Mouse (Mus musculus) ES-CJ7 (cell line): Measurements from ENCODE around the gene 4930452B06Rik.

ENCODE experiments used
- DNase-seq: peaks from one replicate; pipeline ENCODE4 v3.0.0; 2011; ENCODE audit warnings: low read depth, low spot score

4930452B06Rik gene

GRCm38 (mm10) chr14:8451117-8451516 is 214.9 kb downstream of the 4930452B06Rik start:
- DNase-seq, result no peak

- no peak for DNase-seq
These were observed 215.7 kb downstream of the 4930452B06Rik start for GRCm38 (mm10) chr14:8450342-8450741.

GRCm38 (mm10) chr14:8449299-8449698 is 216.7 kb downstream of the 4930452B06Rik start:
- DNase-seq, result no peak

- no peak for DNase-seq
These were observed 218.7 kb downstream of the 4930452B06Rik start for GRCm38 (mm10) chr14:8447352-8447751.

GRCm38 (mm10) chr14:8444363-8444762 is 221.7 kb downstream of the 4930452B06Rik start:
- DNase-seq, result no peak

GRCm38 (mm10) chr14:8442691-8443090 is 223.3 kb downstream of the 4930452B06Rik start:
- DNase-seq, result no peak

GRCm38 (mm10) chr14:8441623-8442022 is 224.4 kb downstream of the 4930452B06Rik start:
- DNase-seq, result no peak

GRCm38 (mm10) chr14:8430611-8431230 is 235.3 kb downstream of the 4930452B06Rik start:
- no peak for DNase-seq

- no peak for DNase-seq
These were observed 236.3 kb downstream of the 4930452B06Rik start for GRCm38 (mm10) chr14:8429767-8430166.

GRCm38 (mm10) chr14:8422833-8423232 is 243.2 kb downstream of the 4930452B06Rik start:
- no peak for DNase-seq

GRCm38 (mm10) chr14:8421199-8421787 is 244.7 kb downstream of the 4930452B06Rik start:
- no peak for DNase-seq

GRCm38 (mm10) chr14:8418610-8419009 is 247.4 kb downstream of the 4930452B06Rik start:
- no peak for DNase-seq

- peak; percentile 76 for DNase-seq
These were observed 260.1 kb downstream of the 4930452B06Rik start for GRCm38 (mm10) chr14:8405946-8406345.

GRCm38 (mm10) chr14:8403310-8403709 is 262.7 kb downstream of the 4930452B06Rik start:
- peak; percentile 96 for DNase-seq

GRCm38 (mm10) chr14:8398507-8398906 is 267.5 kb downstream of the 4930452B06Rik start:
- DNase-seq, result no peak

- DNase-seq, result no peak
These were observed 270.3 kb downstream of the 4930452B06Rik start for GRCm38 (mm10) chr14:8395690-8396287.

GRCm38 (mm10) chr14:8392181-8392825 is 273.7 kb downstream of the 4930452B06Rik start:
- DNase-seq, result no peak
